Mouse (Mus musculus) liver, embryonic 15.5 days (tissue): ENCODE results near the gene Atp1a1. TPM values are rescaled to one million over a fixed set of nuclear protein-coding genes. Genes with fewer than 3 reads are reported as not detected.

Experiments used
- ATAC-seq: fragments of 200-750 bp; cut with Nextera tagmentation; 2 replicates; pipeline ENCODE4 v1.8.0; 2017; ENCODE audit warnings: moderate number of reproducible peaks, mild to moderate bottlenecking, moderate library complexity; ENCODE audit not compliant: insufficient read depth
- H3K27ac ChIP-seq: fragments of 300-500 bp; sonication (generic); replicated peaks from 2 replicates; pipeline ENCODE4 v1.5.1; 2015; ENCODE audit warnings: mild to moderate bottlenecking, inconsistent platforms
- H3K27me3 ChIP-seq: fragments of 300-500 bp; sonication (generic); 2 replicates; pipeline ENCODE4 v1.6.1; 2015; ENCODE audit warnings: mild to moderate bottlenecking, inconsistent platforms
- H3K36me3 ChIP-seq: fragments of 300-500 bp; sonication (generic); replicated peaks from 2 replicates; pipeline ENCODE4 v1.6.1; 2015; ENCODE audit warnings: moderate library complexity, mild to moderate bottlenecking, inconsistent platforms
- H3K4me1 ChIP-seq: fragments of 300-500 bp; sonication (generic); replicated peaks from 2 replicates; pipeline ENCODE4 v1.6.1; 2015; ENCODE audit warnings: inconsistent platforms
- H3K4me2 ChIP-seq: fragments of 300-500 bp; sonication (generic); 2 replicates; pipeline ENCODE4 v1.6.1; 2015; ENCODE audit warnings: moderate library complexity, mild to moderate bottlenecking, inconsistent platforms
- H3K4me3 ChIP-seq: fragments of 300-500 bp; sonication (generic); replicated peaks from 2 replicates; pipeline ENCODE4 v1.5.1; 2015; ENCODE audit warnings: mild to moderate bottlenecking, inconsistent platforms
- H3K9ac ChIP-seq: fragments of 300-500 bp; sonication (generic); 2 replicates; pipeline ENCODE4 v1.6.1; 2015; ENCODE audit warnings: moderate library complexity, mild to moderate bottlenecking, inconsistent platforms
- H3K9me3 ChIP-seq: fragments of 300-500 bp; sonication (generic); replicated peaks from 2 replicates; pipeline ENCODE4 v1.6.1; 2016; ENCODE audit warnings: inconsistent platforms
- WGBS: fragments of 180-500 bp; shearing (Covaris S2); methylation state at CpG from one replicate; pipeline ENCODE4 v1.1.7; 2015; ENCODE audit warnings: mixed read lengths; ENCODE audit not compliant: insufficient replicate concordance; 5-methylcytosine and 5-hydroxymethylcytosine counted together
- polyA plus RNA-seq: library from polyadenylated mRNA; unstranded; fragments of >200 nt; fragmentation: Nextera tagmentation; extraction: Ambion mirVana; gene quantifications from 2 replicates; pipeline ENCODE4 v1.2.1, GENCODE M21; 2015

Gene Atp1a1
- polyA plus RNA-seq, 1 experiment from 2014 or later: 41.9 TPM

GRCm38 (mm10) chr3:101611012-101611812 is 6.7 kb upstream of the Atp1a1 start:
- no peaks in the 10 kb centered on the region for H3K9me3 ChIP-seq
- H3K27me3 ChIP-seq: peaks cover 33% of the 10 kb centered on the region
- 59% methylated on average over 8 of the region's 8 CpGs for WGBS
- H3K4me1 ChIP-seq: no peaks in the 10 kb centered on the region
- no peak overlapping the region for H3K4me2 ChIP-seq
- H3K9ac ChIP-seq: no peak overlapping the region
- no peaks in the 10 kb centered on the region for H3K36me3 ChIP-seq
- ATAC-seq: no peak
- no peak overlapping the region for H3K27ac ChIP-seq
- H3K4me3 ChIP-seq: no peak overlapping the region

- no peaks in the 10 kb centered on the region for H3K9me3 ChIP-seq
- peaks cover 10% of the 10 kb centered on the region for H3K4me1 ChIP-seq
- 50% methylated on average over 5 of the region's 5 CpGs for WGBS
- H3K27ac ChIP-seq: no peak overlapping the region
- no peak overlapping the region for H3K4me3 ChIP-seq
- H3K27me3 ChIP-seq: peaks cover 46% of the 10 kb centered on the region
- no peak for ATAC-seq
- H3K36me3 ChIP-seq: no peaks in the 10 kb centered on the region
- H3K9ac ChIP-seq: no peak overlapping the region
- no peak overlapping the region for H3K4me2 ChIP-seq
These were observed 4.8 kb upstream of the Atp1a1 start for GRCm38 (mm10) chr3:101609302-101609701.

GRCm38 (mm10) chr3:101606861-101607455 is 2.5 kb upstream of the Atp1a1 start:
- WGBS: 71% methylated on average over 7 of the region's 7 CpGs
- ATAC-seq: no peak
- Histone ChIP-seq H3K4me2 (no peak overlapping the region), H3K4me1 (peaks cover 27% of the 10 kb centered on the region), H3K27me3 (peaks cover 46% of the 10 kb centered on the region), H3K27ac (no peak overlapping the region), H3K9me3 (no peaks in the 10 kb centered on the region), H3K36me3 (no peaks in the 10 kb centered on the region), H3K4me3 (no peak overlapping the region), H3K9ac (no peak overlapping the region)

- no peak overlapping the region for H3K4me3 ChIP-seq
- no peak overlapping the region for H3K9ac ChIP-seq
- H3K9me3 ChIP-seq: no peaks in the 10 kb centered on the region
- ATAC-seq: no peak
- no peaks in the 10 kb centered on the region for H3K36me3 ChIP-seq
- H3K4me2 ChIP-seq: no peak overlapping the region
- H3K4me1 ChIP-seq: peaks cover 40% of the 10 kb centered on the region
- H3K27me3 ChIP-seq: peaks cover 46% of the 10 kb centered on the region
- no peak overlapping the region for H3K27ac ChIP-seq
- 10% methylated on average over 2 of the region's 2 CpGs for WGBS
These were observed 1.2 kb upstream of the Atp1a1 start for GRCm38 (mm10) chr3:101605721-101606120.

GRCm38 (mm10) chr3:101605291-101605690 is 807 bp upstream of the Atp1a1 start:
- Histone ChIP-seq H3K27me3 (peaks cover 42% of the 10 kb centered on the region), H3K4me1 (peaks cover 44% of the 10 kb centered on the region), H3K9me3 (no peaks in the 10 kb centered on the region), H3K27ac (no peak overlapping the region), H3K4me3 (peak overlapping the region; percentile 89), H3K9ac (no peak overlapping the region), H3K4me2 (peak overlapping the region; percentile 92), H3K36me3 (no peaks in the 10 kb centered on the region)
- ATAC-seq: no peak
- 14% methylated on average over 5 of the region's 5 CpGs for WGBS

GRCm38 (mm10) chr3:101603661-101604549 is 579 bp downstream of the Atp1a1 start:
- Histone ChIP-seq H3K27me3 (peaks cover 37% of the 10 kb centered on the region), H3K4me1 (peaks cover 57% of the 10 kb centered on the region), H3K27ac (peak overlapping the region; percentile 97), H3K36me3 (no peaks in the 10 kb centered on the region), H3K9me3 (no peaks in the 10 kb centered on the region), H3K4me3 (peak overlapping the region; percentile 89), H3K9ac (peak overlapping the region; percentile 90), H3K4me2 (peak overlapping the region; percentile 92)
- WGBS: under 1% methylated on average over 48 of the region's 68 CpGs
- ATAC-seq: peak; percentile 86

- Histone ChIP-seq H3K4me3 (peak overlapping the region; percentile 89), H3K27ac (peak overlapping the region; percentile 97), H3K4me2 (peak overlapping the region; percentile 92), H3K9me3 (no peaks in the 10 kb centered on the region), H3K9ac (peak overlapping the region; percentile 90), H3K27me3 (peaks cover 30% of the 10 kb centered on the region), H3K36me3 (no peaks in the 10 kb centered on the region), H3K4me1 (peaks cover 64% of the 10 kb centered on the region)
- ATAC-seq: no peak
- 46% methylated on average over 7 of the region's 7 CpGs for WGBS
These were observed 1.3 kb downstream of the Atp1a1 start for GRCm38 (mm10) chr3:101603194-101603593.

GRCm38 (mm10) chr3:101602511-101603055 is 1.9 kb downstream of the Atp1a1 start:
- peak overlapping the region; percentile 90 for H3K9ac ChIP-seq
- WGBS: 63% methylated on average over 4 of the region's 4 CpGs
- H3K4me1 ChIP-seq: peaks cover 70% of the 10 kb centered on the region
- no peaks in the 10 kb centered on the region for H3K36me3 ChIP-seq
- H3K27me3 ChIP-seq: peaks cover 28% of the 10 kb centered on the region
- ATAC-seq: no peak
- H3K27ac ChIP-seq: no peak overlapping the region
- H3K4me3 ChIP-seq: peak overlapping the region; percentile 89
- H3K9me3 ChIP-seq: no peaks in the 10 kb centered on the region
- peak overlapping the region; percentile 92 for H3K4me2 ChIP-seq

- Histone ChIP-seq H3K9me3 (no peaks in the 10 kb centered on the region), H3K4me3 (no peak overlapping the region), H3K9ac (no peak overlapping the region), H3K27ac (no peak overlapping the region), H3K4me2 (peak overlapping the region; percentile 92; the same call in 1 of the 2 replicates), H3K27me3 (peaks cover 19% of the 10 kb centered on the region), H3K36me3 (no peaks in the 10 kb centered on the region), H3K4me1 (peaks cover 78% of the 10 kb centered on the region)
- no peak for ATAC-seq
- WGBS: 62% methylated on average over 4 of the region's 4 CpGs
These were observed 2.8 kb downstream of the Atp1a1 start for GRCm38 (mm10) chr3:101601687-101602086.

- 73% methylated on average over 8 of the region's 8 CpGs for WGBS
- 0 out of 2 replicates have a peak overlapping the region, but pooled peaks have one; percentile 8 for H3K27ac ChIP-seq
- H3K4me1 ChIP-seq: peaks cover 84% of the 10 kb centered on the region
- ATAC-seq: no peak
- no peaks in the 10 kb centered on the region for H3K9me3 ChIP-seq
- H3K4me2 ChIP-seq: 0 out of 2 replicates have a peak overlapping the region, but pooled peaks have one; percentile 2
- no peak overlapping the region for H3K4me3 ChIP-seq
- H3K27me3 ChIP-seq: peaks cover 12% of the 10 kb centered on the region
- 0 out of 2 replicates have a peak, but pooled peaks cover under 1% of the 10 kb centered on the region for H3K36me3 ChIP-seq
- H3K9ac ChIP-seq: no peak overlapping the region
These were observed 3.4 kb downstream of the Atp1a1 start for GRCm38 (mm10) chr3:101601003-101601525.
